In the genomic region with DNA sequence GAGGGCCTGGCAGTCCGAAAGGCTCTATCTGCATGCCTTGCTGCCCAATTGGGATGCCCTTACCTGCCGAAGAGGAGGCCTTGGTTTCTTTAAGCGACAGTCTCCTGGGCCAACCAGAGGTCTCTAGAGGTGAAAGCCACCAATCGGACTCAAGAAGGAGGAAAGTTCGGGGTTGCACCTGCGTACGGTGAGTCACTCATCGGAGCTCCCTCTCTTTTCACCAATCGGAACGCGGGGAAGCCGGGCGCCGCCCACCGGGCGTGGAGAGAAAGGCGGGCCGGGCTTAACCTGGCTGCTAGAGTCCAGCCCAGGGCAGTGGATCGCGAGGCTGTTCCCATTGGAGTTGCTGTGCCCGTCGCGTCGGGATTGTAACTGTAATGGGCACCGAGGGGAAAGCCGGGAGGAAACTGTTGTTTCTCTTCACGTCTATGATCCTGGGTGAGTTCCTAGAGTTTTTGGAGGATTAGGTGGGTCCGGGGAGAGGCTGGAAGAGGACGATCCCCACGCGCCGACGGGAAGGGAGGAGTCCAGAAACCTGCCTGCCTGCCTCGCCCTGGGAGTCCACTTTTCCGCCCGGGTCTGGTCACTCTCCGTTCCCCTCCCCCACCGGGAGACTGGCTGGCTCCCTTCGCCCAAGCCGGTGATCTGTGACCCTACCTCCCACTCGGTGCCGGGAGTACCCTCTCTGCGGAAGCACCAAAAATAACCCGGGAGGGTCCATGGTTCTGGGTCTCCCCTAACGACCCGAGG, we compare ENCODE assay signal across 7 mouse cellular contexts. TPM values are rescaled to one million over a fixed set of nuclear protein-coding genes. Genes with fewer than 3 reads are reported as not detected.
DNase-seq lines count a peak whose midpoint lies in the region; ATAC-seq lines count a peak whose summit lies in the region.

A gene (plus strand): TSS at position 272 of the 750 bp plus-strand sequence.

- peak; percentile 94 for DNase-seq in ZHBTc4 (ENCODE audit: low read depth, low spot score)
- peak; percentile 82 to 90 for DNase-seq in cerebellum, adult 18-20 months
- DNase-seq in hindbrain, embryonic 10.5 days (ENCODE audit: low spot score): peak; percentile 74
- peak; percentile 72 for DNase-seq in splenic B cell, adult 2 months (ENCODE audit: low read depth, low spot score)

- H3K36me3 ChIP-seq in forebrain, embryonic 16.5 days (ENCODE audit: control insufficient read depth, insufficient read depth): no peaks in the 10 kb centered on the region
- H3K36me3 ChIP-seq in hindbrain, embryonic 10.5 days: no peaks in the 10 kb centered on the region
- no peaks in the 10 kb centered on the region for H3K36me3 ChIP-seq in limb, embryonic 13.5 days
- H3K36me3 ChIP-seq in midbrain, embryonic 13.5 days: no peaks in the 10 kb centered on the region
- H3K36me3 ChIP-seq in splenic B cell, adult 2 months (ENCODE audit: control insufficient read depth, insufficient read depth, low read length, poor library complexity, severe bottlenecking): no peaks in the 10 kb centered on the region

- 1% methylated on average over 45 of the region's 46 CpGs for WGBS in forebrain, embryonic 16.5 days
- under 1% methylated on average over 46 of the region's 46 CpGs for WGBS in hindbrain, embryonic 10.5 days
- WGBS in limb, embryonic 13.5 days: 1% methylated on average over 45 of the region's 46 CpGs
- WGBS in midbrain, embryonic 13.5 days: under 1% methylated on average over 46 of the region's 46 CpGs

- peaks cover 9% of the 10 kb centered on the region for H3K4me1 ChIP-seq in forebrain, embryonic 16.5 days (replicated peaks; ENCODE audit: control insufficient read depth, insufficient read depth, low read length)
- H3K4me1 ChIP-seq in hindbrain, embryonic 10.5 days (replicated peaks): peaks cover 32% of the 10 kb centered on the region
- peaks cover 31% of the 10 kb centered on the region for H3K4me1 ChIP-seq in limb, embryonic 13.5 days
- peaks cover 19% of the 10 kb centered on the region for H3K4me1 ChIP-seq in midbrain, embryonic 13.5 days (replicated peaks)

- H3K9ac ChIP-seq in forebrain, embryonic 16.5 days (replicated peaks; ENCODE audit: low read depth, low read length): no peak within 1 kb of the TSS; the same call in 1 of the 2 replicates
- H3K9ac ChIP-seq in limb, embryonic 13.5 days: peak within 1 kb of the TSS; percentile 66
- H3K9ac ChIP-seq in midbrain, embryonic 13.5 days (replicated peaks): 0 out of 2 replicates have a peak within 1 kb of the TSS, but pooled peaks have one; percentile 30

- peak within 1 kb of the TSS; percentile 51 for H3K4me2 ChIP-seq in forebrain, embryonic 16.5 days (ENCODE audit: low read length)
- H3K4me2 ChIP-seq in limb, embryonic 13.5 days (replicated peaks): peak within 1 kb of the TSS; percentile 73
- peak within 1 kb of the TSS; percentile 47 for H3K4me2 ChIP-seq in midbrain, embryonic 13.5 days (replicated peaks)

- peak within 1 kb of the TSS; percentile 39 for H3K4me3 ChIP-seq in forebrain, embryonic 16.5 days (replicated peaks; ENCODE audit: low read length)
- H3K4me3 ChIP-seq in hindbrain, embryonic 10.5 days: peak within 1 kb of the TSS; percentile 55
- peak within 1 kb of the TSS; percentile 52 for H3K4me3 ChIP-seq in limb, embryonic 13.5 days
- peak within 1 kb of the TSS; percentile 30 for H3K4me3 ChIP-seq in midbrain, embryonic 13.5 days (replicated peaks)

- peak; percentile 59 for ATAC-seq in forebrain, embryonic 16.5 days
- ATAC-seq in limb, embryonic 13.5 days (ENCODE audit: low FRiP score, low read depth): peak; percentile 54
- peak; percentile 69 for ATAC-seq in midbrain, embryonic 13.5 days

- H3K27ac ChIP-seq in forebrain, embryonic 16.5 days (ENCODE audit: low read length): no peak within 1 kb of the TSS
- peak within 1 kb of the TSS; percentile 76 for H3K27ac ChIP-seq in hindbrain, embryonic 10.5 days
- no peak within 1 kb of the TSS for H3K27ac ChIP-seq in limb, embryonic 13.5 days
- no peak within 1 kb of the TSS for H3K27ac ChIP-seq in midbrain, embryonic 13.5 days

- peaks cover 24% of the 10 kb centered on the region for H3K27me3 ChIP-seq in forebrain, embryonic 16.5 days (replicated peaks; ENCODE audit: control insufficient read depth, insufficient read depth, low read length)
- peaks cover 45% of the 10 kb centered on the region for H3K27me3 ChIP-seq in hindbrain, embryonic 10.5 days (ENCODE audit: insufficient read depth, poor library complexity, severe bottlenecking)
- peaks cover 42% of the 10 kb centered on the region for H3K27me3 ChIP-seq in limb, embryonic 13.5 days
- H3K27me3 ChIP-seq in midbrain, embryonic 13.5 days: peaks cover 61% of the 10 kb centered on the region
- peaks cover 3% of the 10 kb centered on the region for H3K27me3 ChIP-seq in splenic B cell, adult 2 months (ENCODE audit: control insufficient read depth, insufficient read depth, low read length, poor library complexity, severe bottlenecking)

- H3K9me3 ChIP-seq in forebrain, embryonic 16.5 days (ENCODE audit: control insufficient read depth, low read length): no peaks in the 10 kb centered on the region
- H3K9me3 ChIP-seq in hindbrain, embryonic 10.5 days: no peaks in the 10 kb centered on the region
- H3K9me3 ChIP-seq in limb, embryonic 13.5 days: no peaks in the 10 kb centered on the region
- no peaks in the 10 kb centered on the region for H3K9me3 ChIP-seq in midbrain, embryonic 13.5 days

RNA-seq across cellular contexts. Expression of the gene that starts here (rescaled TPM):
- polyA plus RNA-seq in forebrain, embryonic 16.5 days (2015; fragmentation: Nextera tagmentation; extraction: Ambion mirVana): 7.8 and 10.2 TPM in 2 replicates
- 22.2 and 28.7 TPM in 2 replicates for polyA plus RNA-seq in hindbrain, embryonic 10.5 days (2016; fragmentation: Nextera tagmentation; extraction: Ambion mirVana)
- 40.4 and 40.6 TPM in 2 replicates for polyA plus RNA-seq in limb, embryonic 13.5 days (2015; fragmentation: Nextera tagmentation; extraction: Ambion mirVana)
- polyA plus RNA-seq in midbrain, embryonic 13.5 days (2015; fragmentation: Nextera tagmentation; extraction: Ambion mirVana): 8.3 and 9.7 TPM in 2 replicates
